Mouse (Mus musculus) inflammation-experienced regulatory T-cells, adult 6 months (primary cell): Measurements from ENCODE around the gene Nmrk2. TPM values are rescaled to one million over a fixed set of nuclear protein-coding genes. Genes with fewer than 3 reads are reported as not detected.
"Not testable (repeated sequence)": the region's sequence is repeated elsewhere in the genome, so short reads cannot be mapped to it uniquely, and the experiment has no call there.

Experiments
- ATAC-seq: one replicate; pipeline ENCODE4 v1.8.0; 2017
- polyA plus RNA-seq, 3 experiments: library from polyadenylated mRNA; unstranded; fragments of 100-300 nt; shearing (Covaris generic); gene quantifications; one replicate each; pipeline ENCODE4 v1.2.1; 2017

Nmrk2 gene
- polyA plus RNA-seq, 3 experiments from 2014 or later = 0.17 to 0.28 TPM; not detected in 1

DNA sequence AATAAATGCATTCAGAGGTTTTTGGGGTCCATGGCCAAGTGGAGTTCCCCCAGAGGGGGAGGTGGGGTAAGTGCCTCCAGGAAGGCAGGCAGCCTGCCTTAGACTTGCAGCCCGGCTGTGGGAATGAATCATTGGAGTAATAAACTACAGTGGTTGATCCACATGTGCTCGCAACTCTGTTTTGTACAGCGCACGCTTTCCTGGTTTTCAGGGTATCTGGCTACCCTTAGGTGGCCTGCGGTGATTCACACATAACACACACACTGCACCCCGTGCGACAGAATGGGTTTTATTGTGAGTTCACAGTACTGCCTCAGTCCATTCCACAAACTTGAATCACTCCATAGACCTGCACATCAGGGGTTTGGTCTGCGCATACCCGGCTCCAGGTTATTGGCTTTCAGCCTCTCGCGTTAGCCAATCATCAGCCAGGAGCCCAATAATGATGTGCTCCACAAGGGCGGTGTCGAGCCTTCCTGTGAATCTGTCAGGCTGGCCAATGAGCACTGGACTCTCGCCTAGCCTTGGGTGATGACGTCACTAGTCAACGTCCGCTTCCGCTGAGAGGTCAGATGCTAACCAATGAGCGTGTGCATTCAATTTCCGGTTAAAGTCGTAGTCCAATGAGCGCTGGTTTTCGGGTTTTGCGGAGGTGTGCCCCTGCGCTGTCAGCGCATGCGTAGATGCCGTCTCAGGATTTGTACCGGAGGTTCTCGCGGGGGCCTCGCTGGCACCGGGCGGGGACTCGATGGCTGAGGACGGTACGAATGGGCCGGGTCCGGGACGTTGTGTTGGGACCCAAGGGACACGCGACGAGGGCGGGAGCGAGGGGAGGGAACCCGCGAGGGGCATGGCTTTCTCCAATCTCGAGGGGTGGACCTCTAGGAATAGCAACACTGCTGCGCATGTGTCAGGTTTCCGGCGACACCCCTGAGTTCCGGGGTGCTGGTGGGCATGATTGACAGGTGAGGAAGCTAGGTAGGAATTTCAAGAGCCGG, 19.2 kb downstream of the Nmrk2 start, which contains the start of gene Dapk3:
Gene Dapk3, plus strand, starts transcription at position 670 of the 998 bp plus-strand sequence.
- peak; percentile 93 for ATAC-seq

DNA sequence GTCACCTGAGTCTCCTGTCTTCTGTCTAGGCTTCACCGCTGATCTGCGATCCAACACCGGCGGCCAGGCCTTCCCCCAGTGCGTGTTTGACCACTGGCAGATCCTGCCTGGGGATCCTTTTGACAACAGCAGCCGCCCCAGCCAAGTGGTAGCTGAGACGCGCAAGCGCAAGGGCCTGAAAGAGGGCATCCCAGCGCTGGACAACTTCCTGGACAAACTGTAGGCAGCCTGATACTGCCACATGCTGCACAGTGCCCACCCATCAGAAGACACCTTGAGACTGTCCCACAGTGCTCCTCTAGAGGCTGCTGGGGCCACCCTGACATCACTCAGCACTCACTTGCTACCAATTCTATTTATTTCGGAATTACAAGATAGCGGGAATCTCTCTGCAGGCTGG, 20.0 kb downstream of the Nmrk2 start:
- ATAC-seq = not testable (repeated sequence)

- ATAC-seq = no peak
Measured at GRCm38 (mm10) chr10:81180946-81181345, 20.9 kb downstream of the Nmrk2 start.

GRCm38 (mm10) chr10:81179451-81180342, 22.2 kb downstream of the Nmrk2 start:
- no peak for ATAC-seq

DNA sequence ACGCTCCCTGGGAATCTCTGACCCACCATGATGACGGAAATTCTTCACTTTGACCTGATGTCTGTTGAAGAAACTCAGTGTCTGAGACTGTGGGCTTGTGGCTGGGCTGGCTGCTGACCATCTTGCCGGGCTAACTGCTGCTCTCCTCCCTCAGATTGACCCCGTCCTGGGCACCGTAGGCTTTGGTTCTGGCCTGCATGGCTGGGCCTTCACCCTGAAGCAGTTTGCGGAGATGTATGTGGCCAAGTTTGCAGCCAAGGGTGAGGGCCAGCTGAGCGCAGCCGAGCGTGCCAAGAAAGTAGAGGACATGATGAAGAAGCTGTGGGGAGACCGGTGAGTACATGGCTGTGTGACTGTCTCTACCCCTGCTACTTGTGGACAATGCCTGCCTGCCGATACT, 22.9 kb downstream of the Nmrk2 start:
- no peak for ATAC-seq

DNA sequence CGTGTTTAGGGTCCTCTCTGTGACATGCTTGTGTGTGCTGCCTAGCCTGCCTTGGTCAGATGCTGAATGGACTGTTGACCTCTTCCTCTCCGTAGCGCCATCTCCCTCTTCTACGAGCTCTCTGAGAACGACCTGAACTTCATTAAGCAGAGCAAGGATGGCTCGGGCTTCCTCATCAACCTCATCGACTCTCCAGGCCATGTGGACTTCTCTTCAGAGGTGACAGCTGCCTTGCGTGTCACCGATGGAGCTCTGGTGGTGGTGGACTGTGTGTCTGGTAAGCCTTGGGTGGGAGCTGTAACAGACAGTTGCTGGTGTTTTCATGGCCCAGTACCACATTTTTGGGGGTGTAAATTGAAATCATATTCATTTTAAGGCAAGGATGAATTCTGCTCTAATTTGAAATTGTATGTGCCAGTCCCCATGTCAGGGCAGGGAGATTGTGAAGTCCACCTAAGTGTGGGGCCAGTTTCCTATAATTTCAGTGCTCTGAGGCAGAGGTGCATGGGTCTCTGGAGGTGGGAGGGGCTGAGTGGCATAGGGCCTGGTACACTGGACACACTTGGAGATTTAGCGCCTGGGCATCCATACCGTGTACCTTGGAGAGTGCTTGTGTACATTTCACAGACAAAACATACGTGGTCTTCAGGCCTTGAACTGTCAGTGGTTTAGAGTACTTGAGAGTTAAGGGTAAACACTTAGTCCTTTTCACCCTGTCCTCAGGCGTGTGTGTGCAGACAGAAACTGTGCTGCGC, 23.7 kb downstream of the Nmrk2 start:
- ATAC-seq = no peak

DNA sequence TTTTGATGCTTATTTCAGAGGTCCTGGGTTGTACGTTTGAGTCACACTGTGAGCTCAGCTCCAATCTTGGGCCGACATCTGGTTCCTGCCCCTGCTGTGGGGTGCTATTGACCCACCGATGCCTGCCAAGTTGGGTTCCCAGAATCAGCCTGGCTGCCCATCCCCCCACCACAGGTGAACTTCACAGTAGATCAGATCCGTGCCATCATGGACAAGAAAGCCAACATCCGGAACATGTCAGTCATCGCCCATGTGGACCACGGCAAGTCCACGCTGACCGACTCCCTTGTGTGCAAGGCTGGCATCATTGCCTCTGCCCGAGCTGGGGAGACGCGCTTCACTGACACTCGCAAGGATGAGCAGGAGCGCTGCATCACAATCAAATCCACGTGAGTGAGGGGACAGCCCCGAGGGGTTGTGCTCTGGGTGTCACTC, 24.3 kb downstream of the Nmrk2 start:
- ATAC-seq = no peak

DNA sequence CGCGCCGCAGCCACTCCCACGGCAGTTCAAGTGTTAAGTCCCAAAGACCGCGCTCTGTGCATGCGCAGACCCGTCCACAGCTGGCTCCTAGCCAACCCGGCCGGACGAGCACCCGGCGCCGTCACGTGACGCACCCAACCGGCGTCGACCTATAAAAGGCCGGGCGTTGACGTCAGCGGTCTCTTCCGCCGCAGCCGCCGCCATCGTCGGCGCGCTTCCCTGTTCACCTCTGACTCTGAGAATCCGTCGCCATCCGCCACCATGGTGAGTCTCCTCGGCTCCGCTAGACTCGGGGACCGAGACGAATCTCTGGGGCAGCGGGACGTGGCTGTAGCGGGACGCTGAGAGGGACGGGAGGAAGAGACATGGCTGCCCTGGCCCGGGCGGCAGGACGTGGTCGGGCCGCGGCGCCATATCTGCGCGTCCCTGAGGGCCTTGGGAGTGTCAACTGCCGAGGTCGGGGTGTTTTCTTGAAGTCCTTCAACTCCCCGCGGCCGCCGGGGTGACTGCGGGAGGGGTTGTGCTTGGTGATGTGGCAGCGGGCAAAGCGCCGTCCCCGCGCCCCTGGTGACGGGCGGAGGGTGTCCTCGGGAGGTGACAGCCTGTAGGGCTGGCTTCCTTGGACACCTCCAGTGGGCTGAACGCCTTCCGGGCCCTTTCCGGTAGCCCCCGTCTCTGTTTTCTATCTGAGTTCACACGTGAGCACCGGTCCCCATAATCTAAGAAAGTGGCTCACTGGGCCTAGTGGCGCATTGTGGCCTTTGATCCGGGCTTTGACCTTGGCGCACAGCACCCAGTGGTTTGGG, 25.2 kb downstream of the Nmrk2 start, which contains the start of gene Eef2:
Gene Eef2, plus strand, starts transcription at position 166 of the 806 bp plus-strand sequence.
- peak; percentile 68 for ATAC-seq

DNA sequence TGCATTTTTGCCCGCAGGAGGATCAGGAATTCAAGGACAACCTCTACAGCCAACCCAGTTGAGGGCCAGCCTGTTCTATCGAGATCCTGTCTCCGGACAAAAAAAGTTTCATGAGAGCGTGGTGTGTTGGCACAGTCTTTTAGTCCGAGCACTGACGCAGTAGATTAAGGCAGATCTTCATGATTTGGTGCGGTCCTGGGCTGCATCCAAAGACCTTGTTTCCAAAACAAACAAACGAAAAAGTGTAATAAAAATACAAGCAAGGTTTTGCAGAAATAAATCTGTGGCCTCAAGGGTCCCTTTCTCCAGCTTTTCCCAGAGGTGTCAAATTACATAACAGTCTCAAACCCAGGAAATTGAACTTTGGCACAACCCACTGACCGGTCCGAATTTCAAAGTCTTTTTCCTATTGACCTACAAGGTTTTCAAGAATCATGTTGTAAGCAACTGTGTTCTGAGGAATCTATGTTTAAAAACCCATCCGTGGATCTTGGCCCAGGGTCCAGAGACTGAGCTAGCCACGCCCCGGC, 25.9 kb downstream of the Nmrk2 start:
- no peak for ATAC-seq

DNA sequence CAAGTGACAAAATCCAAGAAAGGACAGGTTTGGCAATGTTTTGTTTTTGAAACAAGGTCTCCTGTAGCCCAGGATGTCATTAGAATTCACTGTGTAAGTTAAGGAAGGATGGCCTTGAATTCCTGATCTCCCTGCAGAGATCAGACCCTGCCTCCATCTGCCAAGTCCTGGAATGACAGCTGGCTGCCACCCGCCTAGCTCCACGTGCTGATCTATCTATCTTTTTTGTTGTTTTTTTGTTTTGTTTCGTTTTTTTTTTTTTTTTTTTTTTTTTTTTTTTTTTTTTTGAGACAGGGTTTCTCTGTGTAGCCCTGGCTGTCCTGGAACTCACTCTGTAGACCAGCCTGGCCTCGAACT, 26.5 kb downstream of the Nmrk2 start:
- ATAC-seq = not testable (repeated sequence)

GRCm38 (mm10) chr10:81174617-81175344, 27.1 kb downstream of the Nmrk2 start:
- ATAC-seq = peak; percentile 51

- ATAC-seq = peak; percentile 36
Measured at GRCm38 (mm10) chr10:81173132-81173531, 28.7 kb downstream of the Nmrk2 start.

DNA sequence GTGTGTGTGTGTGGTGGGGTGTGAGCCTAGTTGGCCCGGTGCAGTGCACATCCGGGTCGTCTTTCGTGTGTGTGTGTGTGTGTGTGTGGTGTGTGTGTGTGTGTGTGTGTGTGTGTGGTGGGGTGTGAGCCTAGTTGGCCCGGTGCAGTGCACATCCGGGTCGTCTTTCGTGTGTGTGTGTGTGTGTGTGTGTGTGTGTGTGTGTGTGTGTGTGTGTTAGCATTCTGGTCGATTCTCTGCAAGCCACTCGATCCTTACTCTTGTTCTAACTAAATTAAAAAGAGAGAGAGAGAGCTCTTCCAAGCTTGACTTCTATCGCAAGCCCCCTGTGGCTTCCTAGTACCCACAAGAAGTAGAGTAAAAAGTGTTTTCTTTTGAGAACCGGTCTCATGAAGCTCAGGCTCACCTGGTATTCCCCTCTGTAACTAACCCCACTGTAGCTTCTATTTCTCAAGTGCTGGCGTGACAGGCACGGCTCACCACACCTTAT, 32.4 kb downstream of the Nmrk2 start:
- peak; percentile 44 for ATAC-seq

GRCm38 (mm10) chr10:81168521-81169244, 33.2 kb downstream of the Nmrk2 start:
- ATAC-seq = peak; percentile 45

DNA sequence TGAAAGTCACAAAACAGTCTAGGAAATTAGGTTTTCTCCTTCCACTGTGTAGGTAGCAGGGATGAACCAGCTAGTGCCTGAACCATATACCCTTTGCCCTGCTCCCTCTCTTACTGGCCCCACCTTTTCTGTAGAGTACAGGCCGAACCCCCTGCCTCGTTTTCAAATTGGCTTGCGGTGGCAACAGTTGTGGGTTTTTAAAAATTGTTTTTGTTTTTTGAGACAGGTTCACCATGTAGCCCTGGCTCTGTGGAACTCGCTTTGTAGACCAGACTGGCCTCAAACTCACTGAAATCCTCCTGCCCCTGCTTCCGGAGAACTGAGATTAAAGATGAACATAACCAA, 33.8 kb downstream of the Nmrk2 start:
- ATAC-seq = peak; percentile 16

DNA sequence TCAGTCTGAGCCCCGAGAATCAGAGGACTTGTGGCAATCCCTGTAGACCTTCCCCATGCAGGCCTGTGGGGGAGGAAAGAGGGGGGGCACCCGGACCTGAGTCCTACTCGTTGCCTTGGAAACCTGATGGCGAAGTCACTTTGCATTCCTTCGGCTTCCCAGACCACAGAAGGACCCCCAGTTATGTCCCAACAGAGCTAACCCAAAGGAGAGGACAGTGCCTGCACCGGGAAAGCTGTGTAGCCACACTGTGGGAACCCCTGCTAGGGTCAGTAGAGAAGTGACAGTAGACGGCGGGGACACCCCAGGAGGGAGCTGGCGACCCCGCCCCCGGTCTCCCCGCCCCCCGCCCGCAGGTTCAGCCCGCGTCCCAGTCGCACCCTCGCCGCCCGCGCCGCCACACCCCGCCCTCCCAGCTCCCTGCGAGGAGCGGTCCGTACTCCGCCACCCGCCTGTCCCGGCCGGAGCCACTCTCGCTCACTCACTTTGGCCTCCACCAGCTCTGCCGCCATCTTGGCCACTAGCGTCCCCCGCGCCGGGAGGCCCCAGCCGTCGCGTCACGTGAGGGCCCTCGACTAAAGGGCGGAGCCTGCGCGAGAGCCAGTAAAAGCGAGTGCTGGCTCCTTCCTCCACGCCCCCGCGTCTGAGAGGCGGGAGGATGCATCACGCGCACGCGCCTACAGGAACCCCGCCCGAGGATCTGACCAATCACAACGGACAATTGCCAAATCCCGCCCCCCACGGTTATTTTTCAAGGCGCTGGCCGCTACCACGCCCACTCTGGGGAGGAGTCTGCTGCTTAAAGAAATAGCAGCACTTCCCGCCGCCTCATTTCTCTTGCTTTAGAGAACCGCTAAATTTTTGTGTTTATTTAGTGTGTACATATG, 34.4 kb downstream of the Nmrk2 start, which contains the start of gene Pias4:
Gene Pias4, minus strand, starts transcription at position 724 of the 887 bp plus-strand sequence.
- ATAC-seq = peak; percentile 77

DNA sequence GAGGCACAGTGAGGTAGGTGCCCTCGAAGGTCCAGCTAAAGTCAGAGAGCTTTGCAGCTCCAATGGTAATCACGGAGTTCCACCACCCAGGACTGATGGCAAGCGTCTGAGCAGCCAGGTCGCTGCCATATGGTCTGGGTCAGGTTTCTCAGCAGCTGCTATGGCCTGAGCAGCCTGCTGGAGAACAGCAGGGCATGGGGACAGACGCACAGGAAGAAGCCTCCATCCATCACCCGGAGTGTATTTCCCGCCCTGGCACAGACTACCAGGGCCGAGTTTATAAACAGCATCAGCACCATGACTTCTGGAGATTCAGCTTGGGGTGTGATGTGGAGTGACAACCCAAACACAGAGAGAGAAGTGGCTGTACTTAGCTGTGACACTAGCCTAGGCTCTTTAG, 36.7 kb downstream of the Nmrk2 start:
- no peak for ATAC-seq

GRCm38 (mm10) chr10:81162318-81162652, 39.6 kb downstream of the Nmrk2 start:
- ATAC-seq = no peak
